Mouse (Mus musculus) lung, postnatal 0 days (tissue): ENCODE measurements around the gene Tbce.

Experiments used
- CTCF ChIP-seq: IDR thresholded peaks from 2 replicates; pipeline ENCODE4 v1.5.1; 2016; ENCODE audit warnings: antibody characterized with exemption, mild to moderate bottlenecking
- EP300 ChIP-seq: IDR thresholded peaks from 2 replicates; pipeline ENCODE4 v1.6.1; 2016; ENCODE audit warnings: antibody characterized with exemption, mild to moderate bottlenecking, control low read depth

GRCm38 (mm10) chr13:14049878-14050277 lies 10.4 kb upstream of the Tbce start:
- TF ChIP-seq EP300 (no peak), CTCF (no peak)
